Mouse (Mus musculus): ENCODE measurements at regions not wholly inside any gene's neighbourhood (a gene's known extent, or its start where the extent isn't known, plus 50 kb on each side); places are given as distances from the start of the nearest gene placed in this dataset.
A peak's percentile ranks its signal among the peaks of the same experiment; 100 is the strongest.

DNA sequence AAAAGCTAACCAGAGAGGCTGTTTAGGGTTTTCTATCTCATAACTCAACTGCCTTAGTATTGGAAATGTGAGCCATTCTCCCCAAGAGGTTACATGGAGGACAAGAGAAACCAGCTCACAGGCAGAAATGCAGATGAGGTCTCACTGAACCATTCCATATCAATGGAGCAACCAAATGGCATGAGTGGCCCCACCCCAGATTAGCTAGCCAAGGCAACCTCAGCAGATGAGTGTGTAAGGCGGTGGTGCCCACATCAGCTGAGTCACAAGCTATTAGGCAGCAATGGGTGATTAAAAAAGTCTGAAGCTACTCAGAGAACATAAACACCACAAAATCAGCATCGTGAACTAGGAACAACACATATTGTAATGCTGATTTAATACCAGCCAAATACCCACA, 133.2 kb downstream of the Lpin1 start:
- DNase-seq, result no peak

GRCm38 (mm10) chr12:16474361-16475080, 136.2 kb downstream of the Lpin1 start:
- DNase-seq, result peak; percentile 10

DNA sequence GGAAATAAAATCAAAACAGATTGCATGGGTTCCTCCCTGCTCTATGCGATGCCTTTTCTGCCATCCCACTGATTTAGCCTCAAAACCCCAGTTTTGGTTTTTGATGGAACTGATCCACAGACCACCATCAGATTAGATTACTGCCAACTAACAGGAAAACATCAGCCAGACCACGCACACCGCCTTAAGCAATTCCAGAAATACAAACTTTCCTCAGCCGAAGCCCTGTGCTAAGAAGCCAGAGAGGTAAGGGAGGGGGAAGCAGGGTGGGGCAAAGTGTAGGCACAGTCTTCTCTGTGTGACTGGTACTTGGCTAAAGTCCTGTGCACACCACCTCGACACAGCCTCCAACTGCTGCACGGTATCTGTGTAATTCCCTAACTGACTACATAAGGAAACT, 153.3 kb downstream of the Lpin1 start:
- no peak for DNase-seq

GRCm38 (mm10) chr12:16450771-16451435, 159.9 kb downstream of the Lpin1 start:
- DNase-seq, result no peak

DNA sequence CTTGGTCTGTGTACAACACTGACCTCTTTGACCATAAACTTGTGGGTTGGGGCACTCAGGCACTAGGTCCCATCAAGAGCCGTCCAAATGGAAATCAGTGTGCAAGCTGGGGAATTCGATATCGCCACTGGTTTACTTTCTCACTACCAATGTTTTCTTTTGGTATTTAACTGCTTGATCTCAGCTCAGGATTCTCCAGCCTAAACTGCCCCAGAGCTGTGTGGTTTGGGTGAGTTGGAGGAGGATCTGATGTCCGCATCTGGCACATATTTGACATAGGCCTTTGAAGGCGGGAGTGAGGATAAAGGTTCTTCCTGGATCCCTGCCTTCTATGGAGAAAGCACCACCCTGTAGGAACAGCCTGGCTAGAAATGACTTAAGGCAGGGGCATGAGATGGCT, 172.0 kb downstream of the Lpin1 start:
- DNase-seq, result no peak

DNA sequence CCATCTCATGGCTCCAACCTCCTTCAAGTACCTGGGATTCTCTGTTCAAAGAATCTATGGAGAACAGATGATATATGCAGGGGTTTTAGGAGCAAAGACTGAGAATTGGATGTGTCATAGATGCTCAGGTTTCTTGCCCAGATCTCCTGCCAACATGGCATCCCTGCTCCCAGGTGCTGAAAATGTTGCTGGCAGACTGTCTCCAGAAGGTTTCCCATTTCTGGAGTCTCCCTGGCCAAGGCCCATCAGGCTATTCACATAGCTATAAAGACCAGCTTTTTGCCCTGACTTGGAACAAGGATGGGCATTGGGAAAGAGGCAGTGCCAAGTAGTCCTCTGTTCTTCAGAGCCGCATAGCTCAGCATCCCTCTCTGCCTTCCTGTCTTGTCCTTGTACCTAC, 173.8 kb downstream of the Lpin1 start:
- no peak for DNase-seq

GRCm38 (mm10) chr12:16436255-16436654, 174.5 kb downstream of the Lpin1 start:
- no peak for DNase-seq

DNA sequence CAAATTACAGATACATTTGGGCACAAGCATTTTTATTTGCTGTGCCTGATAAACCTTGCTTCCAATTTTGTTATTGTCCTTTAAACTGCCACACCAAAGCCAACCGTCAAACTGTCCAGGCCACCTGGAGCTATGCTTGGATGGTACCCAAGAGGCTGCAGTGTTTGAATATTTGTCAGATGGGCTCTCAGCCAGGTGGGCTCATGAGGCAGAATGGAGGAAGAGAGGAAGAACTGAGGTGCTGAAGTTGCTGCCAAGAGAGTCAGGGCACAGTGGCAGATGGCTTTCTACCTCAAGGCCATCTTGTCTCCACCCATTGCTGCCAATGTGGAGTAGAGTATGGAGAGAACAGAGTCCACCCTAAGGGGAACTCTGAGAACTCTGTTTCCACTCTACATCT, 176.0 kb downstream of the Lpin1 start:
- DNase-seq, result no peak

DNA sequence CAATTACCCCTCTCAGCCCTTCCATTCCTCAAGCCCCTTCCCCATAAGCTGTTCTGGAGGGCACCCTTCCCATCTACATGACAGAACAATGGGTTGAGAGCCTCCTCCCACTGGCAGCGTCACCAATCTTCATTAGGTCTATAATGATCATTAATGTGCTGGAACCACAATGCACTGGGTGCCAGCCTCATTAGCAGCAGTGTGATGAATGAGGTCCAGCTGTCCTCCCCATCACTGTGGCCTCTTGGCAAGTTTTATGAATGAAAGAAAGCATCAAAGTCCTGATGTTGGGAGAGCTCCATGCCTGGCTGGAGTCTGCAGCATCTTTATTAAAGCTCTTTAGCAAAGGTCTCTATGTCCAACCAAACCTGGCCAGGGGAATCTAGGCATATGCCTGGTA, 176.5 kb downstream of the Lpin1 start:
- DNase-seq, result no peak

GRCm38 (mm10) chr12:16425980-16426379, 184.8 kb downstream of the Lpin1 start:
- no peak for DNase-seq

DNA sequence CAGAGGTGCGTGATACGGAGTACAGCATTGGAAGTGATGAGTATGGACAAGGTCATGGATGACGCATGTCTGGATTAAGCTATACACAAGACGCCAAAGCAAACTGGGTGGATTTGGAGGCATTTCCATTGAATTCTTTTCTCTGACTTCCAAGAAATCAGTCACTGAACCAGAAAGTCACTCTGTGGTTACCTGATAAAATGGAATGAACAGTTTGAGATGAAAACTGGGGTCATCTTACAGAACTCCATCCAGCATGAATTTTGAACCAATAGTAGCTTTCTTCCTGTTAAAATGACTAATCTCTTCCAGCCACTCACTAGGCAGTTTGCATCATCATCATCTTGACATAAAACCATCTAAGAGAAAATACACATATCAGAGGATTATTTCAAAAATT, 186.2 kb downstream of the Lpin1 start:
- no peak for DNase-seq

GRCm38 (mm10) chr12:16395720-16396119, 215.0 kb downstream of the Lpin1 start:
- no peak for DNase-seq

DNA sequence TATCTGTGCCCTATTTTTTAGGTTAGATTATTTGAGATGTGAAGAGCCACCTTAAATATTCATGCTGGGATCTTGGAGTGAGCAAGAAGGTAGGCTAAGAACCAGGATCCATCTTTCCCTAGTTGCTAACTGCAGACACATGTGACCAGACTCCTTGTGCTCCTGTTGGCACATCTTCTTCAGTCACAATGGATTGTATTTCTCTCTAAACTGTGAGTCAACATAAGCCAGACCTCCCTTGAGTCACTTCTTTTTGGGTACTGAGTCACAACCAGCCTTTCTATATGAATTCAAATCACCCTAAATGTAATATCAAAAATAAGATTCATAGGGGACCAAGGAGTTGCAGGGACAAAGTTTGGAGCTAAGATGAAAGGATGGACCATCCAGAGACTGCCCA, 217.9 kb downstream of the Lpin1 start:
- no peak for DNase-seq

- DNase-seq, result peak; percentile 36
These were observed 219.0 kb downstream of the Lpin1 start for GRCm38 (mm10) chr12:16391630-16392269.

DNA sequence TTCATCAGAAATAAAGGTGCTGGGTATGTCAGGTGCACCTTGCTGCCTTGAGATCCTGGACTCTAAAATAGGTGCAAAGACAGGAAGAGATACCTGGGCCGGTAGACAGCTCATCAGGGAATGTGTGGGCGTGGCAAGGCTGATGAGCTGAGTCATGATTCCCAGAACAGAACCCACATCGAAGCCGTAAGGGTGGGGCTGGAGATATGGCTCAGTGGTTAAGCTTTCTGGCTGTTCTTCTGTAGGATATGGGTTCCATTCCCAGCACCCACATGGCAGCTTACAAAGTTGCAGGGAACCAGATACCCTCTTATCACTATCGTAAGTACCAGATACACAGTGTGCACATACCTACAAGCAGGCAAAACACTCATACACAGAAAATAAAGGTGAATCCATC, 219.6 kb downstream of the Lpin1 start:
- no peak for DNase-seq

DNA sequence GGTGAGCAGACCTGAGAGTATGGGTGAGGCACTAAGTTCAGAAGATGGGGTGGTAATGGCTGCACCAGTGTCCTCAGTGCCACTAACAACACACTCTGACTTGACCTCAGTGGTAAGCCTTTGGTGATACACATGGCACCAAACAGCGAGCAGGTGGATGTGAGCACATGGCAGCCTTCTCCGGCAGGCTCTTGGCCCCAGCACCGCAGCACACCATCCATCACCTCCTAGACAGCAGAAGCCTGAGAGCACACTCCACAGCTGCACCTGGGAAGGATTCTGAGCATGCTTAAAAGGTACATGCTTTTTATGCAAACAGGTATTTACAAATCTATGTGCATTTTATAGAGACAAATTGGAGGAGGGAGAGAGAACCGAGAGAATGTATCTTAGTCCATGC, 223.7 kb downstream of the Lpin1 start:
- DNase-seq, result no peak

GRCm38 (mm10) chr12:16384396-16384795, 226.4 kb downstream of the Lpin1 start:
- DNase-seq, result no peak

GRCm38 (mm10) chr12:16383499-16383935, 227.2 kb downstream of the Lpin1 start:
- DNase-seq, result no peak

GRCm38 (mm10) chr12:16382417-16382988, 228.3 kb downstream of the Lpin1 start:
- DNase-seq, result no peak

GRCm38 (mm10) chr12:16381026-16381425, 229.7 kb downstream of the Lpin1 start:
- no peak for DNase-seq

DNA sequence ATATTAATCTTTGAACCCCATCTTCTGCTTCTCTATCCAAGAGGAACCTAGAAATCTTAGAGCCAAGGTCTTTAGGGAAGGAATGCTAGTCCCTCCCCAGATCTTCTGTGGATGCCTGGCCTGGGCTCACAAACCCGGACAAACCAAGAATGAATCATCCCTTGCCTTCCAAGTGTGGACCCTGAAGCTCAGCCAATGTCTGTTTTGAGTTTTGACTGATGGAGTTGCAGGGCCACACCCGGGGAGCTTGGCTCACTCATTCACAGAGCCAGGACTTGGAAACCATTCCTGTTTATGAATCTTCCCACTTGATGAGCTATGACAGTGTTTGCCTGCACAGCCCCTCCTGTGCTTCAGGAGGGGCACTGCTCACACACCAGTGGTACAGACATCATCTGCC, 230.4 kb downstream of the Lpin1 start:
- DNase-seq, result no peak

- no peak for DNase-seq
These were observed 231.4 kb downstream of the Lpin1 start for GRCm38 (mm10) chr12:16379415-16379814.

- no peak for DNase-seq
These were observed 232.3 kb downstream of the Lpin1 start for GRCm38 (mm10) chr12:16378501-16378900.
